Mouse (Mus musculus) urinary bladder, postnatal 14 days (tissue): ENCODE results near the gene Eif2b4.

Experiments used
- DNase-seq: peaks from one replicate; pipeline ENCODE4 v3.0.0; 2021; ENCODE audit warnings: low spot score

The Eif2b4 gene

DNA sequence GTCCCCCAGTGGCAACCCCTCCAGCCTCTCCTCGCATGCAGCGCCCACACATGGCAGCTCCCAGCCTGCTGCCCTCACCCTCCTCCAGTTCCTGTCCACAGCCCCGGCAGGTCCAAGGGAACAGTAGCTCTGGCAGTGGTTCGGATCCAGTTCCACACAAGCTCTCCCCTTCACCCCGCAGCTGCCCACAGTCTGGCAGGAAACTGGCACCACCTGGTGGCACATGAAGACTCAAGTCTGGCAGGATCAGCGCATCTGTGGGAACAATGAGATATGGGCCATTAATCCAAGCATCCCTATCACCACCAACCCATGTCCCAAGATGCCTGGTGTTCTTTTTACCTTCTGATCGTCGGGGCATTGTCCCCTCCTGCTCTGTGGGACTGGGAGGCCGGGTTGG is 6.7 kb upstream of the Eif2b4 start:
- DNase-seq = no peak

GRCm38 (mm10) chr5:31199321-31199892 is 6.2 kb upstream of the Eif2b4 start:
- DNase-seq = no peak

DNA sequence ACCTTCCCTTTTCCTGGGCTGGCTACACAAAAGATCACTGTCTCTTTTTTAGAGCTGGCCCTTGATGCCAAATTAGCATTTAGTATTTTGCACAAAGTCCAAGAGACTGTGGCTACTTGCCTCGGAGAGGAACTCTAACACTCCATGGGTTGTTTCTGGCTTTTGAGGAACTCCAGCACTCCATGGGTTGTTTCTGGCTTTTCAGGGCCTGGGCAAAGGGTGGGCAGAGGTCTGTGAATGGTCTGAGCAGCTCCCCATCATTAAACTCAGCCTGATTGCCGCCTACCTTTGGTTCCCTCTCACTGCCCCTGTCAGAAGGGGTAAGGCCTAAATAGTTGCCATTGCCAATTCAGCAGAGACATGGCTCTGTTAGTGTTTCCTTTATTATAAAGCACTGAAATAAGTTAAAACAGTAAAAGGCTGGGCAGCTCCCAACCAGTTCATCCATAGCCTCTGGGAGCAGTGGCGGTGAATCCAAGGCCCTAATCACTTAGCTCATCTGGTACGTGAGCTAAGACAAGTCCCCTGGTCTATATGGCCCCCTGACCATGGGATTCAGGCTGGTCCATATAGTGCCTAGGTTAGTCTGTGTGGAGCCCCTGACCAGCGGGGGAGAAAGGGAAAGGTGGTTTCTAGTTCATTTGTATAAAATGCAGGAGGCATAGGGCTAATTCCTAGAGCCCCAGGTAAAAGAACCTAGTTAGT is 5.5 kb upstream of the Eif2b4 start:
- no peak for DNase-seq

DNA sequence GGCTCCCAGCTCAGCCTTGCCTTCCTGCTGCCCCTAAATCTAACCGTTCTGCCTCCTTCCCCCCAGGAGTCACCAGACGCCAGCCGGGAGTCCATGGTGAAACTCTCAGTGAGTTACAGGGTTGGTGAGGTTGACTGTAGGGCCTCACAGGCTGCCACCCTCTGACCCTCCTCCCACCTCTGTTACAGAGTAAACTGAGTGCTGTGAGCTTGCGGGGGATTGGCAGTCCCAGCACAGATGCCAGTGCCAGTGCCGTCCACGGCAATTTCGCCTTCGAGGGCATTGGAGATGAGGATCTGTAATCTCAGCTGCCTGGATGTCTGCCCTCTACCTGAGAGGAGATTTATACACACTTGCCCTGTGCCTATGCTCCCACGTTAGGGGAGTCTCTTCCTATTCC is 4.9 kb upstream of the Eif2b4 start:
- DNase-seq = no peak

GRCm38 (mm10) chr5:31197072-31197471 is 3.8 kb upstream of the Eif2b4 start:
- DNase-seq = no peak

DNA sequence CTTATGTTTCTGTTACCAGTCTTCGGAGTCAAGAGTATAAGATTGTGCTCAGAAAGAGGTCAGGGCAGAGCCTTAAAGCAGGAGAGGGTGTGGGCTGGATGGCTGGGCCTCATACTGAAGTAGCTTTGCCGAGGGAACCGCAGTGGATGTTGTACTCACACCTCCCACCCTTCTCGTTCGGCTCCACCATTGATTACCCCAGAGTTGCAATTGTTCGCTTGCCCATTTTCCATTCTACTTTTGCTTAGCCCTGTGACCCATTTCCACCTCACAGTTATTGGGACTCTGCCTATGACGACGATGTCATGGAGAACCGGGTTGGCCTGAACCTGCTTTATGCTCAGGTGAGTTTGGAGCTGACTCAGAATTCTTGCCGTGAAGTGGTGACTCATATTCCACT is 3.0 kb upstream of the Eif2b4 start:
- no peak for DNase-seq

DNA sequence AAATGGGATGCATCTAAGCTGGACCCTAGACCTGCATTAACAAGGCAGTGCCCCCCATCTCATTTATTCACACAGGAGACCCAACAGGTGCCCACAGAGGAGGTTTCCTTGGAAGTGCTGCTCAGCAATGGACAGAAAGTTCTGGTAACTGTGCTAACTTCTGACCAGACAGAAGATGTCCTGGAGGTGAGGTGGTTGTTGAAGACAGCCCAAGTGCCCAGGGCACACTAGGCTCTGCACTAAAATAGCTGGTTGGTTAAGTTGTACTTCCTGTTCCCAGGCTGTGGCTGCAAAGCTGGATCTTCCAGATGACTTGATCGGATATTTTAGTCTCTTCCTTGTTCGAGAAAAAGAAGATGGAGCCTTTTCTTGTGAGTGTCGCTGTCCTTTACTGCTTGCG is 2.4 kb upstream of the Eif2b4 start:
- no peak for DNase-seq

DNA sequence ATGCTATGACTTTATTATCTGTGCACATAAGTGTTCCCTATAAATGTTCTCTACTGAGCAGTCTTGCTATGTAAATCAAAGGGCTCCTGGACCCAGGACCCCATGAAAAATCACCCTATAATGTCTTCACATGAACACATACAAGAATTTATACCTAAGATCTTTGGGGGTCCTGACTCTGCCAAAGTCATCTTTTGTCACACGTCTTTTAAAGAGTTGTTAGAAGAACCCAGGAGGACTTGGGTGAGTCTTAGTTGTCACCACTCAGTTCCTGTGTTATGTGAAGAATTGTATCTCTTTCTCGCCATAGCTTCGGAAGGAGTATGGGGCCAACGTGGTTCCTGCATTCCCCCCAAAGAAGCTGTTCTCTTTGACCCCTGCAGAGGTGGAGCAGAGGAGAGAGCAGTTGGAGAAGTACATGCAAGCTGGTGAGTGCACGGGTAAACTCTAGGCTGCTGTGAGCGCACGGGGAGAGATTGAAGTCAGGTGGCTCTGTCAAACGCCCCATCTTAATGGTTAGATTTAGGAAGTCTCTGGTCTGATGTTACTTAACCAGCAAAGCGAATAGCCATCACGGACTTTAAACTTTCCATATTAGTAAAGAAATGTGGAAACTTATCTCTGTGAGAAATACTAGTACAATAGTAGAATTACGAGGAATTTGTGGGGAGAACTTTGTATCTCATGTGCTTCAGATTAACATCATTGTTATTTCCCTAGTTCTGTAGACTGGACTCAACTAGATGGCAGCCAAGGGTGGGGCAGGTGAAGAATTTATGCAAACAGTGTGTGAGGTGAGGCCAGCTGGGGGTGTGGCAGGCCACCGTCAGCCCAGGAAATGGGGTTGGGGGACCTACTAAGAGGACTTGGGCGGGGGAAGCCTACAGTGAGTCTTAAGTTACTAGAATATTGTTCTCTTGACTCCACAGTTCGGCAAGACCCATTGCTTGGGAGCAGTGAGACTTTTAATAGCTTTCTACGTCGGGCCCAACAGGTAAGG is 1.6 kb upstream of the Eif2b4 start:
- no peak for DNase-seq

DNA sequence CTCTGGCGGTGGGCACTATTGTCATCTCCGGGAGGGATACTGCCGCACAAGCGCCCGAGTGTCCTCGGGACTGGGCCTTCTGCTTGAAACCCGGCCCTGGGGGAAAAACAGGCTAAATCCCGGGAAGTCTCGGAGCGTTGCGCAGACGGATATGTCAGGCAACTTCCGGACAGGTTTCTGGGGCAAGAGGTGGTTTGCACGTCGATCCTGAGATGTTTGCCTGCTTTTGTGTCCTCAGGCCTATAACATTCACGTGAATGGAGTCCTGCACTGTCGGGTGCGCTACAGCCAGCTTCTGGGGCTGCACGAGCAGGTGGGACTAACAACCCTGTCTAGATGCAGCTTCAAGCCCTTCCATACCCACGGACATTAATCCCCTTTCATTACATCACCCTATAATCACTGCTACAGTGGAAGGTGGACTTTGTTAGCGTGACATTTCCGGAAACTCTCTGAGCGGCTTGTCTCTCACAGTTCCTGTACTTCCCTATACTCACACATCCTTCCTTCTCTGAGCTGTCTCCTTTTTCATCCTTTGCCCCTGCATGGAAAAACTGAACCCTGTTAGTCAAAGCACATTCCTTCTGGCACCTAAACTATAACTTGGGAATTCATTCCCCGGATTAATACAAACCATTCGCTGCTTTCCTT is 526 bp upstream of the Eif2b4 start:
- DNase-seq = no peak

GRCm38 (mm10) chr5:31192045-31192938 is 938 bp downstream of the Eif2b4 start:
- DNase-seq = peak; percentile 81

DNA sequence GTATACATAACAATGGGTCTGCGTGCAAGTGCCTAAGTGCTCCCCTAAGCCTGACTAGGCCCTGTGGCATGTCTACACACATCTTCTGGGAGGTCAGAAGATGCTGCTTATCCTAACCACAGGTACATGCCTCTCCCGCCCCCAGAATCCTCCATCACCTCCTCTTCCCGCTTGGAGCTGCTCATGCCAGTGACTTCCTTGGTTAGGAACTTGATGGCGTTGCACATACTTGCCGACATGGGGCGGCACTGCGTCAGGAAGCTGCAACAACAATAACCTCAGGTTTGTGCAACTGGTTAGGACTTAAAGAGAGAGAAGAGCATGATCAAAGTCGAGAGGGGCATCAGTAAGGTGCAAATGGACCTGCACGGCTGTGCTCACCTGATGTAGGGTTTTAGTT is 3.0 kb downstream of the Eif2b4 start:
- DNase-seq = no peak

DNA sequence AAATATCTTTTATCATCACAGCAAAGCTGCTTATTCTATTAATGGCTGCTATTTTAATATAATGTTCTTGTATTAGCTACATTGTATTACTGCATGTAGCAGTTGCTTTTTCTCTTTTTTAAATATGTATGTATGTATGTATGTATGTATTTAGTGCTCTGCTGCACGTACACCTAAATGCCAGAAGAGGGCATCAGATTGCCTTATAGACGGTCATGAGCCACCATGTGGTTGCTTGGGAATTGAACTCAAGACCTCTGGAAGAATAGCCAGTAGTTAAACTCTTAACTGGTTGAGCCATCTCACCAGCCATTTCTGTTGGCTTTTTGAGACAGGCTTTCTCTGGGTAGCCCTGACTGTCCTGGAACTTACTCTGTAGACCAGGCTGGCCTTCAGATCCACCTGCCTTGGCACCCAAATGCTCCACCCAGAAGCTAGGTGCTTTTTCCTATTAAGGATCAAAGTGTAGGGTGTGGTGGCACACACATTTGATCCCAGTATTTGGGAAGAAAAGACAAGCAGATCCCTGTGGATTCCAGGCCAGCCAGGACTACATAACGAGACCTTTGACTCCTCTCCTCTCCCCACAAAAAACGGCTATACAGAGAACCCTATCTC is 4.9 kb downstream of the Eif2b4 start:
- DNase-seq = no peak

DNA sequence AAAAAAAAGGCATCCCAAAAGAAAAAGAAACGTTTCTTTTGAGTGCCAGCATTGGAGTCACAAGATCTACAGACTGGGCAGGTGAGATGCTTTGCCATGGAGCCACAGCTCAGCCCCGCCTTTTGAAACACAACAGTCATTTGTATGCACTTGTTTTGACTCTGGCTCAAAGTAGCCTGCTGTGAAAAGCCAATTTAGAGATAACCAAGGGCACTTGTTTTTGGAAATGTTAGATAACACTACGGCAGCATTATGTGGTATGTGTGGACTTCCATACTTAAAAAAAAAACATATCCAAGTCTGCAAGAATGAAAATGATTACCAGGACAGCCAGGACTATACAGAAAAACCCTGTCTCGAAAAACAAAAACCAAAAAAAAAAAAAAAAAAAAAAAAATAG is 9.6 kb downstream of the Eif2b4 start:
- no peak for DNase-seq

- no peak for DNase-seq
These were observed 12.0 kb downstream of the Eif2b4 start for GRCm38 (mm10) chr5:31181183-31181770.

- DNase-seq = peak; percentile 95
These were observed 13.2 kb downstream of the Eif2b4 start, which contains the start of the genes Gm29609 and Gtf3c2 for GRCm38 (mm10) chr5:31179766-31180630. Gm29609 (minus strand) TSS chr5:31179911. Gtf3c2 (minus strand) TSS chr5:31180144.

DNA sequence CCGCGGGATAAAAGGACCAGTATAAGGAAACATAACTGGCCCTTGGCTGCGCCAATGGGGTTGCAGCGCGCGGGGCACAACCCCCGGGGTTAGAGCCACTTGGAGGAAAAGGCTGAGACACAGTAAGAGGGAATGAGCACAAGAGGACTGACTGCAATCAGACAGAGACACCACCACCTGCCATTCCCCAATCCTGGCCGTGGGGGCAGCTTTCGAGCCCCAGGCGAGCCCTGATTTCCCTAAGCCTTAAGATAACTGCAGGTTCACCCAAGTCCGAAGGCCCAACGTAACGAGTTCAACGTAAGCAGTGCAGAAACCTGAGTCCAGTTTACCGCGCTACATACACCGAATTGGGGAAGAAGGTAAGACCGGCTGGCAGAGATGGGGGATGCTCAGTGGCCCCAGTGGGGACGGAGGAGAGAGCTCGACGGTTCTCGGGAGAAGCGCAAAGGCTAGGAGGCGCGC is 13.9 kb downstream of the Eif2b4 start:
- DNase-seq = no peak

DNA sequence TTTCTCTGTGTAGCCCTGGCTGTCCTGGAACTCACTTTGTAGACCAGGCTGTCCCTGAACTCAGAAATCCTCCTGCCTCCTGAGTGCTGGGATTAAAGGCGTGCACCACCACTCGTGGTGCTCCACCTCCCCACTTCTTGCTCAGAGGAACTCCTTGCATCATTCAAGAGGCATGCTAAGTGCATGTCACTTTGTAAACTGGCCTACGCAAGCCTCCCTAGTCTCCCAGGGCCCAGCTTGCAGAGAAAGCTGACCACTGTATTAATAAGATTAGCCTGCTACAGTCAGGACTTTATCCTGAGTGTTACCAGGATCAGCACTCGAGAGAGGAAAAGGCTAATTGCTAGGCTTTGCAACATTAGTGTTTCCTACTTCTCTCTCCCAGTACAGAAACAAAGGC is 24.6 kb downstream of the Eif2b4 start:
- no peak for DNase-seq

DNA sequence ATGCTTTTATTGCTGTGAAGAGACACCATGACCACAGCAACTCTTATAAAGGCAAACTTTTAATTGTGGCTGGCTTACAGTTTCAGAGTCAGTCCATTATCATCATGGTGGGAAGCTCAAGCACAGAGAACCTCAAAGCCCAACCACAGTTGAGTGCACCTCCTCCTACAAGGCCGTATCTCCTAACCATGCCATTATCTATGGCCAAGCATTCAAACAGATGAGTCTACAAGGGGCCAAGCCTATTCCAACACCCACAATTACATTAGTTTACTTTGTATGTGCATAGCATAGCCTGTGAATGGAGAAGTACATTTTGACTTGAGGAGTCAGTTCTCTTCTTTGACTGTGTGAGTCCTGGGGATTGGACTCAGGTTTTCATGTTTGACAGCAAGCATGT is 28.4 kb downstream of the Eif2b4 start:
- no peak for DNase-seq

GRCm38 (mm10) chr5:31162462-31162861 is 30.8 kb downstream of the Eif2b4 start:
- DNase-seq = no peak
